Mouse (Mus musculus) T-cell, adult 2 months (primary cell): ENCODE measurements around the gene 2010109A12Rik.

Experiments
- DNase-seq: peaks from one replicate; pipeline ENCODE4 v3.0.0; 2022; ENCODE audit warnings: low spot score

Gene 2010109A12Rik

DNA sequence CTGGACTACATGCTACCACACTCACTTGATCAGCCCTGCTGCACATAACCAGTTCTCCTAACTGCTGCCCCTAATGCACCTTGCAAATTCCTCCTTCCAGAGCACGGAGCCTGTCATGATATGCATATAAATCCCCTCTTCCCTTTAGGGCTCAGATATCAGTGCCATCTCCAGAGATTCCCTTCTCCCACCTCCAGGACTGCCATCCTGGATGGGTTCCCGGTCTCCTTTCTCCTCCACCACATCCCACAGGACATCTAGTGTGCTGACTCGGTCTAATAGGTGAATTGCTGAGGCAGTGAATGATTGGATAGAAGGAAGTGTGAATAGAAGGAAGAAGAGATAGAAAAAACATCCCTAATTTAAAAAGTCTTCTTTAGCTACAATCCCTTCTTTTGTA is 25.4 kb downstream of the 2010109A12Rik start:
- DNase-seq = no peak

DNA sequence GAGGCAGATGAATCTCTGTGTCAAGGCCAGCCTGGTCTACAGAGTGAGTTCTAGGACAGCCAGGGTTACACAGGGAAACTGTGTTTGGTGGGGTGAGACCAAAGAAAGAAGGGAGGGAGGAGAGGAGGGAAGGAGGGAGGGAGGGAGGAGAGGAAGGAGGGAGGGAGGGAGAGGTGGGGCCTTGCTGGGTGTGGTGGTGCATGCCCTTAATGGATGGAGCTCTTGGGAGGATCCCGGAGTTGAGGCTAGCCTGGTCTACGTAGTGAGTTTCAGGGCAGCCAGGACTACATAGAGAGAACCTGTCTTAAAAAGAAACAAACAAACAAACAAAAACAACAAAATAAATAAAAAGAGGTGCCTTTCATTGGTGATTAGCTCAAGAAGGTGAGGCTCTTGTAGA is 26.5 kb downstream of the 2010109A12Rik start:
- DNase-seq = no peak

DNA sequence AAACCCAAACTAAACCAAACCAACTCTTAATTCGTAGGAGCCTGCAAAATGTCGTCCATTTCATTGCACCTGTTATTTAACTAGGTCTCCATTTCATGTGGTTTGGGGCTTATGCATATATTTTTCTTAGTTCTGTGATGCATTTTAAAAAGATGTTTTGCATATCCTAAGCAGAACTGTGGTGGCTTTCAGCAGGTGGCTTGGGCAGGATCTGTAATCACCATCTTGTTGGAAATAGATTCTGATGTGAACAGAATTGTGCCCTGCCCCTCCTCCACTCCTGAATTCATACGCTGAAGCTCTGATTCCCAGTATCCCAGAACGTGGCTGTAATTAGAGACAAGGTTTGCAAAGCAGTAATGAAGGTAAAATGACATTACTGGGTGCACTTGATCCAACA is 27.8 kb downstream of the 2010109A12Rik start:
- no peak for DNase-seq

- no peak for DNase-seq
Measured at GRCm38 (mm10) chr5:93234605-93235004, 28.3 kb downstream of the 2010109A12Rik start.

GRCm38 (mm10) chr5:93235888-93236287 is 29.6 kb downstream of the 2010109A12Rik start:
- DNase-seq = no peak

GRCm38 (mm10) chr5:93236541-93236940 is 30.2 kb downstream of the 2010109A12Rik start:
- DNase-seq = no peak

GRCm38 (mm10) chr5:93239590-93240544 is 33.5 kb downstream of the 2010109A12Rik start:
- DNase-seq = peak; percentile 66

- DNase-seq = no peak
Measured at GRCm38 (mm10) chr5:93245280-93245679, 39.0 kb downstream of the 2010109A12Rik start.

GRCm38 (mm10) chr5:93249940-93250578 is 43.7 kb downstream of the 2010109A12Rik start:
- DNase-seq = no peak

- DNase-seq = no peak
Measured at GRCm38 (mm10) chr5:93251001-93251760, 44.9 kb downstream of the 2010109A12Rik start.

- no peak for DNase-seq
Measured at GRCm38 (mm10) chr5:93255759-93256265, 49.5 kb downstream of the 2010109A12Rik start.

DNA sequence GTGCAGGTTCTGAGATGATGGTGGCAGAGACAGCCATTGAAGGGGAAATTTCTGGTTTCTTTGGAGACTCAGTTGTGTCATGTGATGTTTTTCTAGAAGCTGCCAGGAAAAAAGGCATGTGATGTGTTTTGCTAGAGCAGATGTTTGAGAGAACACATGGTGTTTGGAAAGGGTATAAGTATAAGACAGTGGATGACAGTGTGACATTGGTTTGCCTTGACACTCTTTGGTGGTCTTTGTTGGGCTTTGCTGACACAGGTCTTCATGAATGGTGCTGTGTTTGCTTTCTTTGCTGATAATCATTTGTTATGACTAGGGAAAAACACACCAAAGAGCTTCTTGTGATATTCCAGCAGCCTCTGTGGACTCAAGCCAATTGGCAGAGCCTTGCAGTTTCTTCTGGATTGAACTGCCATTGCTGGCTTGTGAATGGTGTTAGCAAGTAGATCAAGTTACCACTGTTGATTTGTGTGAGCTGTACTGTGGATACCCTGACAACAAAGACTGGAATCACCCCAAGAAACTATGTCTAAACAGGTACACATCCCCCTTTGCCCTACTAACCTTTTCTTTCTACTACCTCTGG is 50.6 kb downstream of the 2010109A12Rik start:
- no peak for DNase-seq

GRCm38 (mm10) chr5:93259349-93259748 is 53.0 kb downstream of the 2010109A12Rik start:
- DNase-seq = no peak

DNA sequence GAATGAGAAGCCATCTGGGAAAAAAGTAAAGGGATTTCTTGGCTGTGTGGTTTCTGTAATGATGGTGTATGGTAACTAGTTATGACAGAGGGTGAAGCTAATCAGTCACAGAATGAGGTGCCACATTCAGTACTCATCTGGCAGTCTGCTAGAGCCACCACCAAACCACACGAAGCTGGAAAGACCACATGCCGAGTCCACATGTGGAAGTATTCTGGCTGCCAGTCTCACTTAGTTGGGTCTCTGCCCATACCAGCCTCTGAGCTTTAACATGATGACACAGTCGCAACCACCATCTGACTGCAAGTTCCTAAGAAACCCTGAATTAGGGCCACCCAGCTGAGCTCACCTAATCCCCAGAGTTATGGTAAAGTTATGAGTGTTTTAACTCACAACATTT is 54.7 kb downstream of the 2010109A12Rik start:
- DNase-seq = no peak

- no peak for DNase-seq
Measured at GRCm38 (mm10) chr5:93262751-93263150, 56.4 kb downstream of the 2010109A12Rik start.
